Comparison of ENCODE assay signal across 10 mouse cellular contexts in the genomic region with DNA sequence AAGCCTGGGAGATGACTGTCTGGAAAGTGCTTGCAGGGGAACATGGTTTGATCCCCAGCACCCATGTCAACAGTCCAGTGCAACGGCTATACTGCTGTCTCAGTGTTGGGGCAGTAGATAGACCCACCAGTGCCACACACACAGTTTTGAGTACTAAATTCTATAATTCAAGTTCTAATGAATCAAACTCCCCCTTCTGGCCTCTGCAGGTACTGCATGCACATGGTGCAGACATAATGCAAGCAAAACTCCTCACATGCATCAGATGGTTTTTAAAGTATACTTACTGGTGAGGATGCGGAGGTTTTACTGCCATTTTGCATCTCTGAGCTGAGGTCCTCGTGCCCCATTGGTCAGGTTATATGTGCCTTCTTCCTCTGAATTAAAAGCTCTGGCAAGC. TPM values are rescaled to one million over a fixed set of nuclear protein-coding genes. Genes with fewer than 3 reads are reported as not detected.
A peak's percentile ranks its signal among the peaks of the same experiment; 100 is the strongest.
DNase-seq lines count a peak whose midpoint lies in the region; ATAC-seq and TF ChIP-seq lines count a peak whose summit lies in the region.
"Had no signal": no experiment of that assay in that cellular context is flagged by ENCODE, and none has a peak within 500 bp of the region (broad histone marks: within the 10 kb centered on the region; RNA-seq: fewer than 3 reads in every experiment).

No protein-coding gene starts in this region.

- no peak overlapping the region for H3K27ac ChIP-seq in liver, embryonic 12.5 days
- H3K27ac ChIP-seq in small intestine, adult 2 months (ENCODE audit: insufficient read depth, low read depth, low read length) = no peak overlapping the region
- H3K27ac ChIP-seq: limb, embryonic 13.5 days had no signal

- H3K9ac ChIP-seq in liver, embryonic 12.5 days = no peak overlapping the region
- H3K9ac ChIP-seq: limb, embryonic 13.5 days had no signal

- DNase-seq in cerebellum, postnatal 10 days = peak; percentile 50 to 76
- DNase-seq in cerebellum, postnatal 36 days = no peak
- DNase-seq in liver = peak; percentile 81
- DNase-seq in brain, embryonic 14.5 days (ENCODE audit: low read depth) = no peak
- no peak for DNase-seq in heart, adult 11 months
- no peak for DNase-seq in ovary, postnatal 36 days (ENCODE audit: low spot score)

- no peak for ATAC-seq in liver, embryonic 12.5 days
- ATAC-seq: Patski had no signal

- H3K4me3 ChIP-seq in liver, embryonic 12.5 days = no peak overlapping the region
- no peak overlapping the region for H3K4me3 ChIP-seq in small intestine, adult 2 months (ENCODE audit: low read depth, low read length)
- H3K4me3 ChIP-seq: limb, embryonic 13.5 days had no signal

- H3K4me2 ChIP-seq in liver, embryonic 12.5 days = no peak overlapping the region
- H3K4me2 ChIP-seq: limb, embryonic 13.5 days had no signal

- peaks cover 99% of the 10 kb centered on the region for H3K36me3 ChIP-seq in liver, embryonic 12.5 days
- peaks cover 46% of the 10 kb centered on the region for H3K36me3 ChIP-seq in small intestine, adult 2 months (ENCODE audit: control insufficient read depth, insufficient read depth, low read length)

- 74% methylated on average over 3 of the region's 3 CpGs for WGBS in liver, embryonic 12.5 days (ENCODE audit: insufficient replicate concordance)
- WGBS in small intestine, adult 2 months = 96% methylated on average over 3 of the region's 3 CpGs

- peaks cover 27% of the 10 kb centered on the region for H3K4me1 ChIP-seq in liver, embryonic 12.5 days
- no peaks in the 10 kb centered on the region for H3K4me1 ChIP-seq in small intestine, adult 2 months (ENCODE audit: control insufficient read depth, insufficient read depth, insufficient read length, low read length)
- H3K4me1 ChIP-seq: limb, embryonic 13.5 days had no signal

- H3K9me3 ChIP-seq in liver, embryonic 12.5 days (replicated peaks) = no peaks in the 10 kb centered on the region; the same call in 1 of the 2 replicates

- TF ChIP-seq CTCF in brain, embryonic 14.5 days (IDR thresholded peaks at IDR 0.05; ENCODE audit: borderline replicate concordance, extremely low read depth, insufficient read depth, insufficient read length) = peak; percentile 52; the same call in 1 of the 2 replicates
- peak; percentile 32; the same call in 1 of the 2 replicates for TF ChIP-seq CTCF in small intestine, adult 2 months (IDR thresholded peaks at IDR 0.05; ENCODE audit: extremely low read depth, insufficient read length, insufficient replicate concordance, low read depth, low read length)

- no peak for TF ChIP-seq POLR2A in brain, embryonic 14.5 days (IDR thresholded peaks at IDR 0.05; ENCODE audit: borderline replicate concordance, extremely low read depth, insufficient read depth, insufficient read length, poor library complexity, severe bottlenecking)
- no peak for TF ChIP-seq POLR2A in small intestine, adult 2 months (IDR thresholded peaks at IDR 0.05; ENCODE audit: low read depth, low read length)

- H3K27me3 ChIP-seq in liver, embryonic 12.5 days (replicated peaks) = no peaks in the 10 kb centered on the region
- H3K27me3 ChIP-seq in small intestine, adult 2 months (ENCODE audit: control insufficient read depth, insufficient read depth, low read length) = no peaks in the 10 kb centered on the region
- H3K27me3 ChIP-seq: limb, embryonic 13.5 days; Patski had no signal

RNA-seq across cellular contexts. Expression of a gene that starts 13.4 kb away (rescaled TPM):
- polyA plus RNA-seq in liver, embryonic 12.5 days (2016; fragmentation: Nextera tagmentation; extraction: Ambion mirVana) = 10.0 and 10.3 TPM in 2 replicates
- polyA plus RNA-seq in brain, embryonic 14.5 days (2012; rRNA removed) = 37.9 and 43.4 TPM in 2 replicates
- polyA plus RNA-seq in small intestine, adult 2 months (2012; rRNA removed) = 13.0 and 24.2 TPM in 2 replicates

RNA-seq across cellular contexts. Expression of a gene that starts 20.6 kb away (rescaled TPM):
- polyA plus RNA-seq in liver, embryonic 12.5 days (2016; fragmentation: Nextera tagmentation; extraction: Ambion mirVana) = 10.4 and 11.2 TPM in 2 replicates
- 18.4 and 19.6 TPM in 2 replicates for polyA plus RNA-seq in brain, embryonic 14.5 days (2012; rRNA removed)
- polyA plus RNA-seq in small intestine, adult 2 months (2012; rRNA removed) = 4.0 and 7.5 TPM in 2 replicates

RNA-seq across cellular contexts. Expression of a gene that starts 33.2 kb away (rescaled TPM):
- polyA plus RNA-seq in liver, embryonic 12.5 days (2016; fragmentation: Nextera tagmentation; extraction: Ambion mirVana) = 10.9 and 12.0 TPM in 2 replicates
- polyA plus RNA-seq in brain, embryonic 14.5 days (2012; rRNA removed) = 3.7 and 5.0 TPM in 2 replicates
- polyA plus RNA-seq in small intestine, adult 2 months (2012; rRNA removed) = 18.6 and 19.8 TPM in 2 replicates

RNA-seq across cellular contexts. Expression of a gene that starts 42.0 kb away (rescaled TPM):
- polyA plus RNA-seq in liver, embryonic 12.5 days (2016; fragmentation: Nextera tagmentation; extraction: Ambion mirVana) = 74.4 and 85.1 TPM in 2 replicates
- polyA plus RNA-seq in brain, embryonic 14.5 days (2012; rRNA removed) = 84.0 and 84.3 TPM in 2 replicates
- 28.1 and 32.0 TPM in 2 replicates for polyA plus RNA-seq in small intestine, adult 2 months (2012; rRNA removed)

RNA-seq across cellular contexts. Expression of a gene that starts 52.0 kb away (rescaled TPM):
- 11.4 and 12.2 TPM in 2 replicates for polyA plus RNA-seq in liver, embryonic 12.5 days (2016; fragmentation: Nextera tagmentation; extraction: Ambion mirVana)
- 26.8 and 33.6 TPM in 2 replicates for polyA plus RNA-seq in brain, embryonic 14.5 days (2012; rRNA removed)
- polyA plus RNA-seq in small intestine, adult 2 months (2012; rRNA removed) = 12.5 and 13.6 TPM in 2 replicates

Comparison
In these comparisons a context has a peak if more than half of its experiments do, and no peak if none do; other contexts are left out.
1. DNase-seq: peak in cerebellum, postnatal 10 days (2 of 2) and liver (single experiment); none in cerebellum, postnatal 36 days (0 of 2), brain, embryonic 14.5 days (single experiment), heart, adult 11 months (single experiment) and ovary, postnatal 36 days (single experiment).